Mouse (Mus musculus): ENCODE results near the gene Mrtfa. TPM values are rescaled to one million over a fixed set of nuclear protein-coding genes. Genes with fewer than 3 reads are reported as not detected.

Mrtfa gene
- polyA plus RNA-seq, 1 experiment = 66.0 TPM

DNA sequence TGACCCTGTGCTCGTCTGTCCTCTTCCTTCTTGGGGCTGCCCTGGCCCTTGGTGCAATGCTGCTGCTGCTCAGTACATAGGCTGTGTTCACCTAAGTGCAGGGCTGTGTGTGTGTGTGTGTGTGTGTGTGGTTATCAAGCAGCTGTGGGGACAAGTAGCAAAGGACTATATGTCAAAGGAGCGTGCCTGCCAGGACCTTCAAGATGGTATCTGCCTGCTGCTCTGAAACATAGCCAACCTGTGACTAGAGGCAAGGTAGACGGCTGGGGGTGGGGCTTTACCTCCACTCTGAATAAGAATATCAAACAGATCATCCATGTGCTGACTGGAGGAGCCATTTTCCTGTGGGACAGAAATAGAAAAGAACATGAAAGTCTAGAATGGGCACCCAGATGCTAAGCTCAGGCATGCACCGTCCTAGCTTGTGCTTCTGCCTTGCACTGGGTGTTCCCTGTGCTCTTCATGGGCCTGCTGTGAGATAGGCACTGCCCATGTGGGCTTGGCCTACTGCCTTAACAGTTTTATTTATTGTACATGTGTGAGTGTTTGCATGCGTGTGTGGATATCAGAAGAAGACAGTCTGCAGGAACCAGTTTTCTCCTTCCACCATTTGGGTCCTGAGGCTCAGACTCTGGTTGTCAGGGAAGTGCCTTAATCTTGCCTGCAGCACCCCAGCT, 175.4 kb downstream of the Mrtfa start:
- Histone ChIP-seq H3K4me1 (ENCODE audit: control insufficient read depth, insufficient read depth, low read length) (no peaks in the 10 kb centered on the region), H3K27ac (ENCODE audit: insufficient read depth, low read depth, low read length) (no peak overlapping the region), H3K4me3 (ENCODE audit: insufficient read depth, low read length) (no peak overlapping the region)
- no peak for TF ChIP-seq POLR2A (IDR thresholded peaks at IDR 0.05; ENCODE audit: borderline replicate concordance, low read depth, low read length)
- TF ChIP-seq CTCF (IDR thresholded peaks at IDR 0.05; ENCODE audit: low read depth, low read length) = no peak

DNA sequence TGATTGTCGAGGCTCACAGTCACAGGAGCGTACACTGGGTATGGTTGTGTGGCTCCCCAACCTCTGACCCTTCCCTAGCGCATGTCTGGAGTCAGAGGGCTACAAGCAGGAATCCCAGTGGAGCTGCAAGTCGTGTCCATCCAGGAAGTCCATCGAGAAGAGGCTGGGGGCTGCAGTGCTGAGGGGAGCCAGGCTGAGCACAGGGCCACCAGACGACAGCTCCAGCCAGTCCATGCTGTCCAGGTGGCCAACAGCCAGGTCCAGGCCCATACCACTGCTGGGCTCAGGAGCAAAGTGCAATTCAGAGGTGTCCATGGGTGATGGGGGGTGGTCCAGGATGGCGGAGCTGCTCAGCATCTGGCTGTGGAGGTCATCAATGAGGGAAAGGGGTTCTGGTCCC, 177.4 kb downstream of the Mrtfa start:
- Histone ChIP-seq H3K27ac (ENCODE audit: insufficient read depth, low read depth, low read length) (no peak overlapping the region), H3K4me1 (ENCODE audit: control insufficient read depth, insufficient read depth, low read length) (no peaks in the 10 kb centered on the region), H3K4me3 (ENCODE audit: insufficient read depth, low read length) (no peak overlapping the region)
- TF ChIP-seq CTCF (IDR thresholded peaks at IDR 0.05; ENCODE audit: low read depth, low read length) = no peak

DNA sequence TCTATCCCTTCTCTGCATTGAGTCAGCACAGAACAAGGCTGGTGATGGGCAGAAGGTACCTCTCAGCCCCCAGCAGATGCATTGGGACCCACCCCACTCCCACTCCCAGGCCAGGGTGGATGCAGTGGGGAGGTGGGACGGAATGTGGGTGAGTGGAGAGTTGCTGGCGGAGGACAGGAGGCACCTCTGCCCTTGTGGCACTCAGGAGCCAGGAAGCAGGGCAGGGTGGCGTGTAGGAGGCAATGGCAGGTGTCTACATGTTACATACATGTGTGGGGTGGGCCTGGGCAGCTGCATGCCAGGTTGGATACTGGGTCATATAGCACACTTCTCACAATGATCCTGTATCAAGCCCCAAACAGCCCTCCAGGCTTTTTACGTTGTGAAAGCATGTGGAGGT, 178.2 kb downstream of the Mrtfa start:
- no peak overlapping the region for H3K4me3 ChIP-seq (ENCODE audit: insufficient read depth, low read length)
- no peak overlapping the region for H3K27ac ChIP-seq (ENCODE audit: insufficient read depth, low read depth, low read length)
- H3K4me1 ChIP-seq (ENCODE audit: control insufficient read depth, insufficient read depth, low read length) = no peaks in the 10 kb centered on the region
- TF ChIP-seq CTCF (IDR thresholded peaks at IDR 0.05; ENCODE audit: low read depth, low read length) = no peak
- TF ChIP-seq POLR2A (IDR thresholded peaks at IDR 0.05; ENCODE audit: borderline replicate concordance, low read depth, low read length) = no peak

DNA sequence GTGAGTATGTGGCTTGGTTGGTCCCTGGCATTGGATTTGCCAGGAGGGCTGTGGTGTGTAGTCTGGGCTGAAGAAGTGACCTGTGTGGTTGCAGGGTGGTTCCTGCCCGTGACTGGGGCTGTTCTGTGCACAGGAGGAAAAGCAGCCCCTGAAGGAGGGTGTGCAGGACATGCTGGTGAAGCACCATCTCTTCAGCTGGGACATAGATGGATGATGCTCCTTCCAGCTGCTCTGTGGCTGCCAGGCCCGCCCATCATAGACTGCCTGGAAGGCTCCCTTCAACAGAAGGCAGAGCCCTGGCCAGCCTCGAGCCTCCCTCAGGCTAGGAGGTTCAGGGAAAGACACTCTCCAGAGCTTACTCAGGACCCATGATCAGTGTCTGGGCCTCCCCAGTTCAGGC, 179.0 kb downstream of the Mrtfa start:
- H3K27ac ChIP-seq (ENCODE audit: insufficient read depth, low read depth, low read length) = no peak overlapping the region
- no peak overlapping the region for H3K4me3 ChIP-seq (ENCODE audit: insufficient read depth, low read length)
- no peak for TF ChIP-seq POLR2A (IDR thresholded peaks at IDR 0.05; ENCODE audit: borderline replicate concordance, low read depth, low read length)
- no peak for TF ChIP-seq CTCF (IDR thresholded peaks at IDR 0.05; ENCODE audit: low read depth, low read length)
- no peaks in the 10 kb centered on the region for H3K4me1 ChIP-seq (ENCODE audit: control insufficient read depth, insufficient read depth, low read length)

DNA sequence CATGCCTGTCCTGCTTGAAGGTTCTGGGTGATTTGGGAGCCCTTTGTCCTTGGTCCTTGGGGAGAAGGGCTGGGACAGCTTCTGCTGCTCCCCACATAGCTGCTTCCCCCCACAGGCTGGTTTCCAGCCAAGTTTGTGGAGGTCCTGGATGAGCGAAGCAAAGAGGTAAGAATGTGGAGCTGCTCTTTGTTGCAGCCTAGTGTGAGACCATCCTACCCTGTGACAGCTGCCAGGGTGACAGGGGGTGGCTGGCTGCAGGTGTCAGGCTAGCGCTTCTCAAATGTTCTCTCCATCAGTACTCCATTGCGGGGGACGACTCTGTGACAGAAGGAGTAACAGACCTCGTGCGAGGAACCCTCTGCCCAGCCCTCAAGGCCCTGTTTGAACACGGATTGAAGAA, 180.4 kb downstream of the Mrtfa start:
- Histone ChIP-seq H3K4me3 (ENCODE audit: insufficient read depth, low read length) (no peak overlapping the region), H3K4me1 (ENCODE audit: control insufficient read depth, insufficient read depth, low read length) (no peaks in the 10 kb centered on the region), H3K27ac (ENCODE audit: insufficient read depth, low read depth, low read length) (no peak overlapping the region)
- TF ChIP-seq CTCF (IDR thresholded peaks at IDR 0.05; ENCODE audit: low read depth, low read length) (no peak), POLR2A (IDR thresholded peaks at IDR 0.05; ENCODE audit: borderline replicate concordance, low read depth, low read length) (no peak)

DNA sequence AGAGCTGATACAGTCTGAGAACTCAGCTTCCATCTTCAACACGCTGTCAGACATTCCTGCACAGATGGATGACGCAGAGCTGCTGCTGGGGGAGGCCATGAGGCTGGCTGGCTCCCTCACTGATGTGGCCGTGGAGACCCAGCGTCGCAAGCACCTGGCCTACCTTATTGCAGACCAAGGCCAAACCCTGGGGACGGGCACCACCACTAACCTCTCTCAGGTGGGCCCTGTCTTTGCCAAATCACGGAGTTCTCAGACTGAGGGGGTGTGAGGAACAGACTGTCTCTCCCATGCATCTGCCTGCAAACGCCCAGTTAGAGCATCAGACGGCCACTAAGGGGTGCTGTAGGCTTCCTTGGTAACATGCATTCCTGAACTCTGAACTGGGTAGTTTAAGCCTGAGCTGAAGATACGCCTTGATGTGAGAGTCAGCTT, 181.9 kb downstream of the Mrtfa start:
- Histone ChIP-seq H3K27ac (ENCODE audit: insufficient read depth, low read depth, low read length) (no peak overlapping the region), H3K4me3 (ENCODE audit: insufficient read depth, low read length) (no peak overlapping the region), H3K4me1 (ENCODE audit: control insufficient read depth, insufficient read depth, low read length) (no peaks in the 10 kb centered on the region)
- TF ChIP-seq POLR2A (IDR thresholded peaks at IDR 0.05; ENCODE audit: borderline replicate concordance, low read depth, low read length) (no peak), CTCF (IDR thresholded peaks at IDR 0.05; ENCODE audit: low read depth, low read length) (peak; percentile 58)

DNA sequence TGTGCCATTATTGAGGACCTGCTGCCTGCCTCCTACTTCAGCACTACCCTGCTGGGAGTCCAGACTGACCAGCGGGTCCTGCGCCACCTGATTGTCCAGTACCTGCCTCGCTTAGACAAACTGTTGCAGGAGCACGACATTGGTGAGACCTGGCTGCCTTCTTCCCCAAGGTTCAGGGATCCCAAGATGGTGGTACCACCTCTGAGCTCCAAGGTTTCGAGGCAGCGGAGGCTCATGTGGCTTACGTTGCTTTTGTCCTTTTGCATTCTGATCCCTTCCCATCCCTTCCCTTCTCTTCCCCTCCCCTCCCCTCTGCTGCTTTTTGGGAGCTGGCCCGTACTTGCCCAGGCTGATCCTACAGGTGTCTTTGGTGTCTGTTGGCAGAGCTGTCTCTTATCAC, 182.7 kb downstream of the Mrtfa start:
- Histone ChIP-seq H3K4me1 (ENCODE audit: control insufficient read depth, insufficient read depth, low read length) (no peaks in the 10 kb centered on the region), H3K4me3 (ENCODE audit: insufficient read depth, low read length) (no peak overlapping the region), H3K27ac (ENCODE audit: insufficient read depth, low read depth, low read length) (no peak overlapping the region)
- TF ChIP-seq CTCF (IDR thresholded peaks at IDR 0.05; ENCODE audit: low read depth, low read length) (no peak), POLR2A (IDR thresholded peaks at IDR 0.05; ENCODE audit: borderline replicate concordance, low read depth, low read length) (no peak)

DNA sequence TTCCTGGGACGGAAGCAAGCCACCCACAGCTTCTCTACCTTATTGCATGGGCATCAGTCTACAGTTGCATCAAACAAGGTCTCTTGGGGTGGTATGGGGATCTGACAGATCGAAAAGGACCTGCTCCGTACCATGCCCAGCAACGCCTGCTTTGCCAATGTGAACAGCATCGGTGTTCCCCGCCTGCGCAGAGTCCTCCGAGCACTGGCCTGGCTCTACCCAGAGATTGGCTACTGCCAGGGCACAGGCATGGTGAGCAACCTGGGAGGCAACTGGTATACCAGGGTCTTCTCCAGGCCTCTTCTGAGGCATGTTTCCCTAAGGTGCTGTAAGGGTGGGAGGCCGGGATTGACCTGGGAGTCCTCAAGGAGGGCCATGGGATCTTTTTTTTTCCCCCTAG, 183.2 kb downstream of the Mrtfa start:
- Histone ChIP-seq H3K27ac (ENCODE audit: insufficient read depth, low read depth, low read length) (no peak overlapping the region), H3K4me1 (ENCODE audit: control insufficient read depth, insufficient read depth, low read length) (no peaks in the 10 kb centered on the region), H3K4me3 (ENCODE audit: insufficient read depth, low read length) (no peak overlapping the region)
- no peak for TF ChIP-seq POLR2A (IDR thresholded peaks at IDR 0.05; ENCODE audit: borderline replicate concordance, low read depth, low read length)
- no peak for TF ChIP-seq CTCF (IDR thresholded peaks at IDR 0.05; ENCODE audit: low read depth, low read length)

DNA sequence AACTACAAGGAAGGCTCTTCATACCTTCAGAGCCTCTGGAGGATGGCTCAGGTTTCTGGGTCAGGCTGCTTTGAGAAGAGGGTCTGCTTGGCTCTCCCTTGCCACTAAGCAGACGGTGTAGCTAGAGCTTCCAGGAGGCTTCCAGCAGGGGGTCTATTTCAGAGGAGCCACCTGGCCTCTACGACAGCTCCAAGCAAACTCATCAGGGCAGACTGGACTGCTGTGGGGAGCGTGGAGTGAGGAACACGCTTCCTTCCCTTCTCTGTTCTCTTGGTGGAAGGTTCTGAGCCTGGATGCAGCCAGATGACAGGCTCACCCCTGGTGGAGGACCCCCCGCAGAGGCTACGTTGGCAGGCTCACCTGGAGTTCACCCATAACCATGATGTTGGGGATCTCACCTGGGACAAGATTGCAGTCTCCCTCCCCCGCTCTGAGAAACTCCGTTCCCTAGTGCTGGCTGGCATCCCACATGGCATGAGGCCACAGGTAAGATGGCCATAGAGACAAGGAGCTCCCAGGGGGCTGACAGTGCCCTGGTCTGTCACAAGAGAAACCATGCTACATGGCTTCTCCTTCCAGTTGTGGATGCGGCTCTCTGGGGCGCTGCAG, 184.3 kb downstream of the Mrtfa start:
- Histone ChIP-seq H3K4me1 (ENCODE audit: control insufficient read depth, insufficient read depth, low read length) (no peaks in the 10 kb centered on the region), H3K4me3 (ENCODE audit: insufficient read depth, low read length) (no peak overlapping the region), H3K27ac (ENCODE audit: insufficient read depth, low read depth, low read length) (no peak overlapping the region)
- TF ChIP-seq CTCF (IDR thresholded peaks at IDR 0.05; ENCODE audit: low read depth, low read length) (no peak), POLR2A (IDR thresholded peaks at IDR 0.05; ENCODE audit: borderline replicate concordance, low read depth, low read length) (no peak)

DNA sequence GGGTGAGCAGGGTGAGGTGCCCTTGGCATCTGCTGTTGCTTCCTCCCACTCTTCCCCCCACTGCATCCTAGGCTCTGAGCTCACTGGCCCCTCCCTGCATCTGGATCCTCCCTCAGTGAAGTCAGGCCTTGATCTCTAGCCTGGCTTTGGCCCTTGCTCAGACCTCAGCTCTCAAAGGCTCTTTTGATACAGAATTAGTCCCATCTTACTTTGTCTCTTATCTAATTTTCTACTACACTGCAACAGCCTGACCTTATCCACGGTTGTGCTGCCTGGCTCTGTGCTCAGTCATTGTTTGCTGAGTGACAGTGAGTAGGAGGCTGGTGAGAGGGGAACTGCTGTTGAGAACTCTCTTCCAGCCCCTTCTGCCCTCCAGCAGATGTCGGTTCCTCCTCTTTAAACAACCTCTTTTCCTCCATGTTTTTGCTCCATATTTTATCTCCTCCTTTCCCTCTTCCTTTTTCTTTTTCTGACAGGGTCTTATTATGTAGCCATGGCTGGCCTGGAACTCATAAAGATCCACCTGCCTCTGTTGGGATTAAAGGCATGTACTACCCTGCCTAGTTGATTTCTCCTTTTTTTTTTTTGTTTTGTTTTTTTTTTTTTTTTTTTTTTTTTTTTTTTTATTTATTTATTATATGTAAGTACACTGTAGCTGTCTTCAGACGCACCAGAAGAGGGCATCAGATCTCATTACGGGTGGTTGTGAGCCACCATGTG, 190.0 kb downstream of the Mrtfa start:
- TF ChIP-seq POLR2A (IDR thresholded peaks at IDR 0.05; ENCODE audit: borderline replicate concordance, low read depth, low read length) (no peak), CTCF (IDR thresholded peaks at IDR 0.05; ENCODE audit: low read depth, low read length) (no peak)
- peaks cover 14% of the 10 kb centered on the region for H3K4me1 ChIP-seq (ENCODE audit: control insufficient read depth, insufficient read depth, low read length)
- H3K4me3 ChIP-seq (ENCODE audit: insufficient read depth, low read length) = no peak overlapping the region
- peak overlapping the region; percentile 2 for H3K27ac ChIP-seq (ENCODE audit: insufficient read depth, low read depth, low read length)
